Mouse (Mus musculus): Measurements from ENCODE around the gene Tesk2.

DNA sequence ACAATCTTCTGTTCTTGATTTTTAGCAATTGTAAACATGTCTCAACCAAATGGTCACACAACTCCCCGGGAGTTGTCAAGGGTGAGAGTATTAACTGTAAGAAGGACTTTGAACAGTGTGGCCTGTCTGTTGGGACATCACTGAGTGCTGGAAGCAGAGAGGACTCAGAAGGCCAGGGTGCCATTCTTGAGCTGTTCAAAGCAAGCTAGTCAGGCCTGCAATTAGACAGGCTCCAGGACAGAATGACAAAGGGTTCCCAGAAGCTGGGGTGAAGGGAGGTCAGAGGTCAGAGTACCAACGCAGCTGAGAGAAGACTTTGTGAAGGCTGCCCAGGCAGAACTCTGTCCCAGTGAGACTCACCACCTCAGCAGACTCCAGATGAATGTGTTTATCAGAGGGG is 118.3 kb downstream of the Tesk2 start:
- TF ChIP-seq CTCF (IDR thresholded peaks at IDR 0.05; ENCODE audit: extremely low read depth, insufficient read depth, insufficient read length, insufficient replicate concordance) = no peak
- TF ChIP-seq POLR2A (IDR thresholded peaks at IDR 0.05; ENCODE audit: low read depth, low read length) = no peak

Measured in spleen, adult 2 months (tissue).